Mouse (Mus musculus) forebrain, embryonic 13.5 days (tissue): ENCODE data around the gene Casr. TPM values are rescaled to one million over a fixed set of nuclear protein-coding genes. Genes with fewer than 3 reads are reported as not detected.

Source experiments
- ATAC-seq: fragments of 200-750 bp; cut with Nextera tagmentation; 2 replicates; pipeline ENCODE4 v1.8.0; 2017
- H3K27ac ChIP-seq: fragments of 300-500 bp; sonication (generic); 2 replicates; pipeline ENCODE4 v1.5.1; 2015; ENCODE audit warnings: inconsistent platforms, mild to moderate bottlenecking, moderate library complexity
- H3K27me3 ChIP-seq: fragments of 300-500 bp; sonication (generic); 2 replicates; pipeline ENCODE4 v1.6.1; 2015; ENCODE audit warnings: mild to moderate bottlenecking, inconsistent platforms
- H3K36me3 ChIP-seq: fragments of 300-500 bp; sonication (generic); 2 replicates; pipeline ENCODE4 v1.6.1; 2015; ENCODE audit warnings: mild to moderate bottlenecking, inconsistent platforms; ENCODE audit not compliant: poor library complexity, severe bottlenecking
- H3K4me1 ChIP-seq: fragments of 300-500 bp; sonication (generic); 2 replicates; pipeline ENCODE4 v1.6.1; 2015; ENCODE audit warnings: inconsistent platforms
- H3K4me2 ChIP-seq: fragments of 300-500 bp; sonication (generic); 2 replicates; pipeline ENCODE4 v1.6.1; 2015; ENCODE audit warnings: inconsistent platforms, mild to moderate bottlenecking, moderate library complexity
- H3K4me3 ChIP-seq: fragments of 300-500 bp; sonication (generic); 2 replicates; pipeline ENCODE4 v1.5.1; 2015; ENCODE audit warnings: mild to moderate bottlenecking, inconsistent platforms
- H3K9ac ChIP-seq: fragments of 300-500 bp; sonication (generic); 2 replicates; pipeline ENCODE4 v1.6.1; 2015; ENCODE audit warnings: mild to moderate bottlenecking, inconsistent platforms
- H3K9me3 ChIP-seq: fragments of 300-500 bp; sonication (generic); replicated peaks from 2 replicates; pipeline ENCODE4 v1.6.1; 2016; ENCODE audit warnings: inconsistent platforms
- WGBS: fragments of 180-500 bp; shearing (Covaris S2); methylation state at CpG from one replicate; pipeline ENCODE4 v1.1.7; 2015; 5-methylcytosine and 5-hydroxymethylcytosine counted together
- polyA plus RNA-seq: library from polyadenylated mRNA; unstranded; fragments of >200 nt; fragmentation: Nextera tagmentation; extraction: Ambion mirVana; gene quantifications from 2 replicates; pipeline ENCODE4 v1.2.1, GENCODE M21; 2015

The Casr gene
- not detected in 2 replicates for polyA plus RNA-seq

DNA sequence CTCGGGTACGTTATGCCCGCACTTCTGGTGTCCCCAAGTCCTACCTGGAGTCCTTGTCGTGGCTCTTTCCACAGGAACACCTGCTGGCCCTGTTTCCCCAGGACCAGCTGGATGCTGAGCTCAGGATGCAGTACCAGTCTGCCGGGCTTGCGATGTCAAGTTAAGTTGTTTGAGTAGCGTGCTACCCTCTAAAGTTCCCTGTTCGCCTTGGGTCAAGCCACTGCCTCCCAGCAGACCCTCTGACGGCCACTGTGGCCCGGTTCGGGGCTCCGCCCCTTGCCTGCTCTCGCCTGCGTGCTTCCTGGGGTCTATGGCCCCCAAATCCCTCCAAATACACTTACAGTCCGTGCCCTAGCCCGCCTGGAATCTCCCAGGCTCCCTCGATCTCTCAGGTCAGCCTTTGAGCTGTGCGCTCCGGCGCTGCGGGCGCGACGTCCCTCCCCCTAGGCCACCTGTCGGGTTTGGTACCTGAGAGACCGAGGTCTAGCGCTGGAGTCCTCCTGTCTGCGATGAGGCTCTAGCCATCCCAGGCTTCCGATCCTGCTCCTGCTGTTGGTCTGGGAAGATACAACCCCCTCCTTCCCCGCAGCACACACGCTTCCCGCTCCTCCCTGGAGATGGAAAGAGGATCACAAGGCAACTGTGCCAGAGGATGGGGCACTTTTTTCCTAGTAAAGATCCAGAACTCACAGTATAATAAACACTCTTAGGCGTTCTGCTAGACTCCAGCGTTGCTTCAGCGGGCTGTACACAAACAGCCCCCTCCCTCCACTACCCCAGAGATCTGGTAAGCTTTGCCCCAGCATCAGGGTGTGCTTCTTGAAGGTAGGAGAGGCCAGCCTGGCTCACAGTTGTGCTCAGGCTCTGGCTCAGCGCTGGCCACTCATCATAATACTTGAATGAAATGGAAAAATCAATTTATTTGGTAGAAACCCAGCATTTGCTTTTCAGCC is at the start of gene Casr:
Gene Casr (minus strand): TSS at position 756 of the 953 bp plus-strand sequence.
- 2% methylated on average over 36 of the region's 36 CpGs for WGBS
- peaks cover 14% of the 10 kb centered on the region for H3K27me3 ChIP-seq
- H3K9ac ChIP-seq = peak within 1 kb of the TSS; percentile 35
- no peak within 1 kb of the TSS for H3K27ac ChIP-seq
- no peaks in the 10 kb centered on the region for H3K36me3 ChIP-seq
- H3K4me3 ChIP-seq = peak within 1 kb of the TSS; percentile 43
- peak within 1 kb of the TSS; percentile 87 for H3K4me2 ChIP-seq
- ATAC-seq = peak; percentile 51; the same call in 1 of the 2 replicates
- peaks cover 11% of the 10 kb centered on the region for H3K4me1 ChIP-seq
- H3K9me3 ChIP-seq = no peaks in the 10 kb centered on the region

DNA sequence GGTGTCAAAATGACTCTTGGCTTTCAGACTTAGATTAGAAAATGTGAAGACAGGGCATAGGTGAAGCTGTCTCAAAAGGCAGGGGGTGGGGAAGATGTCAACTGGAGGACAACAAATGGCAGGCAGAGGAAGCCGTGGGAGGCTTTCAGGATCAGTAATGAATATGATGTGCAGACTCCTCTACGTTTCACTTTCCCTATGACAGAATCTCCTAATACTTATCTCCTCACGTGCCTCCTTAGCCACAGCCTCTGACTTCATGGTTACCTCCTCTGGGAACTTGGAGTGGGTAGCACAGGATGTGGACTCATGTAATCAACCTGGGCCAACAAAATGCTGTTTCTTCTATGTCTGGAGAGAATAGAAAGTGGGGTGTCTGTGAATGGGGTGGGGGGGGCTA is 40.7 kb upstream of the Casr start:
- no peak overlapping the region for H3K4me2 ChIP-seq
- WGBS = 91% methylated on average over 3 of the region's 3 CpGs
- H3K4me1 ChIP-seq = no peaks in the 10 kb centered on the region
- no peaks in the 10 kb centered on the region for H3K9me3 ChIP-seq
- H3K4me3 ChIP-seq = no peak overlapping the region
- ATAC-seq = no peak
- H3K36me3 ChIP-seq = no peaks in the 10 kb centered on the region
- no peaks in the 10 kb centered on the region for H3K27me3 ChIP-seq
- H3K27ac ChIP-seq = no peak overlapping the region
- no peak overlapping the region for H3K9ac ChIP-seq

DNA sequence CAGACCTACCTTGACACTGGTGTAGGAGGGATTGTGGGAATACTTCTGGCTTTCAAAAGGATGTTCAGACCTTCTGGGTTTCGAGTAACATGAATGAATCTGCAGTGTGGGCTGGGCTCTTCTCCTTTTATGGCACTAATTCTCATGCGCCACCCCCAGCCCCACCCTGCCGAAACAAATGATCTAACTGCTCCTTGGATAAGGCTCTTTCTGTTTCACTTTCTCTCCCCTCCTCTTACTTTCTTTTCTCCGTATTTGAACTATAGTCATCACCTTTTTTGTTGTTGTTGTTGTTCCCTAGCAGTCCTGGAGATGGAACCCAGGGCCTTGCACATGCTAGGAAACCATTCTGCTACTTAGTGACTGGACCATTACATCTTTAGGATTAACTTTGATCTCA is 36.3 kb upstream of the Casr start:
- Histone ChIP-seq H3K27ac (no peak overlapping the region), H3K4me1 (no peaks in the 10 kb centered on the region)

DNA sequence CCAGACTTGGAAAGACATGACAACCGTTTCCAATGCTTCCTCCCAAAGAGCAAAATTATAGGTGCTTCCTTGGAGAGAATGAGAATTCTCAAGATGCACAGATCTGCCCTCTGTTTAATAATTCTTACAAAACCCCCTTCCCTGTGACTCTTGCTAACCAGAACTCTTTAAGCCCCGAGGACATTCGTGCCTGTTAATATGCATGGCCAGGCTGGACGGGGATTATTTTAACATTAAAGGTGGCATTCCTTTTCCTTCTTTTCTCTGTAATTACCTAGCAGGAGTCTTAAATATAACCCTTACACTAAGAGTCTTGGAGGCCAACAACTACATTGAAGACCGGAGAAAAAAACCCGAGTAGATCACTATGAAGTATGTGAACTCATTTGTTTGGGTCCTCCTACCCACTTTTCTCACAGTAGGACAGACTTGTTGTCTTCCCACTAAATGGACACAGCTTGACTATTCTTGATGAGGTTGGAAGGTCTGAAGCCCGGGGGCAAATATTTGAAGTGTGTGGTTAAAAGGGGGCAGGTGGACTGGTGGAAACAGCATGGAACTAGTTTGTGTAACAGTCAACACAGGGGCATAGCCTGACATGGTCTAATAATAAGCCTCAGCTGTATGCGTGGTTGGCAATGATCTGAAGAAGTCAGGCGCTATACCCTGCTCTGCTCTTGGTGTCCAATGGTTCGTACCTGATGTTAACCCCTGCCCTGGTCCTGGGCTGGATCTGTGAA is 34.9 kb upstream of the Casr start:
- H3K27ac ChIP-seq = no peak overlapping the region
- H3K36me3 ChIP-seq = no peaks in the 10 kb centered on the region
- no peak overlapping the region for H3K9ac ChIP-seq
- WGBS = 91% methylated on average over 10 of the region's 10 CpGs
- H3K4me3 ChIP-seq = no peak overlapping the region
- H3K4me2 ChIP-seq = no peak overlapping the region
- ATAC-seq = no peak
- no peaks in the 10 kb centered on the region for H3K4me1 ChIP-seq
- no peaks in the 10 kb centered on the region for H3K9me3 ChIP-seq
- no peaks in the 10 kb centered on the region for H3K27me3 ChIP-seq

More for the DNA sequence above, 36.3 kb upstream of the Casr start:
- H3K4me2 ChIP-seq = no peak overlapping the region
- H3K9ac ChIP-seq = no peak overlapping the region
- no peak overlapping the region for H3K4me3 ChIP-seq
- H3K36me3 ChIP-seq = no peaks in the 10 kb centered on the region
- H3K9me3 ChIP-seq = no peaks in the 10 kb centered on the region
- H3K27me3 ChIP-seq = no peaks in the 10 kb centered on the region
- ATAC-seq = no peak
- 89% methylated on average over 4 of the region's 4 CpGs for WGBS

DNA sequence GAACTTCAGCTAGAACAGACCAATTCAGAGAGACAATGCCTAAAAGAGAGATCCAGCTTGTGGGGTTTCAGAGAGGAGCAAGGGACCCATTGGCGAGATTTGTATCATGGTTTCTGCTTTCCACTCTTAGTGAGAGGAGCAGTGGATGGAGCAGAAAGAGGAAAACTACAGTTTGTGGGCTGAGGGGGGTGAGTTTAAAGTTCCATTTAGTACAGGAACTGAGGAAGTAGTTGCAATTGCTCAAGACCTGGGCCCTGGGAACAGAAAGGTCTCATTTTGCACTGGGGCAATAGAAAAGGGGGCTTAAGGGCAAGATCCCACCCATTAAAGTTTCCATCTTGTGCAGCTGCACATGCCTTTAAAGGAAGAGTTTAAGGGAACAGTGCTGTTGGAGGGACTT is 28.0 kb upstream of the Casr start:
- Histone ChIP-seq H3K4me1 (no peaks in the 10 kb centered on the region), H3K36me3 (no peaks in the 10 kb centered on the region), H3K9me3 (no peaks in the 10 kb centered on the region), H3K27me3 (no peaks in the 10 kb centered on the region), H3K4me3 (no peak overlapping the region), H3K4me2 (no peak overlapping the region), H3K9ac (no peak overlapping the region), H3K27ac (no peak overlapping the region)
- 86% methylated on average over 1 of the region's 1 CpGs for WGBS
- no peak for ATAC-seq

DNA sequence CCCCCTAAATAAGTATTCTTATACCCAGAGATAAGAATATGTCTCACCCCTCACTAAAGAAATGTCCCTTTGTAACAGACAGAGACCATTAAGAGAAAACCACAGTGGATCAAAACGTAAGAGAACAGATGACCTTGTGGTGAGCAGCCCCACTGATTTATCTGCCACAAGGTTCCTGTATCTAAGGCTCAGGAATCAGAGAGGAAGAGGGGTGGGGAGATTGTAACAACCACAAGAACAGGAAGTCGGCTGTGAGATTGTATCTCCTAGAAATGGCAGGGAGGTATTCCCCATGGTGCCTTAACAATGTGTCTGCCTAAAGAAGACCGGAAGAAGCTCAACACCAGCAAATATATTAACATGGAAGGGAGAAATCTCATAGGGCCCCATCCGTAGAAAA is 26.0 kb upstream of the Casr start:
- no peaks in the 10 kb centered on the region for H3K36me3 ChIP-seq
- no peak for ATAC-seq
- no peaks in the 10 kb centered on the region for H3K27me3 ChIP-seq
- H3K9me3 ChIP-seq = no peaks in the 10 kb centered on the region
- H3K9ac ChIP-seq = no peak overlapping the region
- WGBS = 81% methylated on average over 4 of the region's 4 CpGs
- H3K4me1 ChIP-seq = no peaks in the 10 kb centered on the region
- H3K27ac ChIP-seq = no peak overlapping the region
- H3K4me3 ChIP-seq = no peak overlapping the region
- no peak overlapping the region for H3K4me2 ChIP-seq

DNA sequence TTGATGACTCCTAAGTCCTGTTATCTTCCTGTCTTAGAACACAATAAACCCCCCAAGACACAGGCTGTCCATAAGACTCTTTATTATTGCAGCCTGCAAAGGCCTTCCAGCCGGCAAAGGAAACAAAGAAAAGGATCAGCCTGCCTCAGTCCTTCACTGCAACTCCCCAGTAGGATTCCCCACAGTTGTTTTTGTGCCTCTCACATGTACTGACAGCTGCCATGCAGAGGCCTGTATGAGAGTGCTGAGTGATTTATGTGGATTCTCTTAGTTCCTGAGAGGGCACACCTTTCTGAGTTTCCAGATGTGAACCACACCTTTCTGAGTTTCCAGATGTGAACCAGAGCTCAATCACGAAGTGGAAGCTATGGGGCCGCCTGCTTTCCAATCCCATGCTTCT is 20.1 kb upstream of the Casr start:
- ATAC-seq = no peak

DNA sequence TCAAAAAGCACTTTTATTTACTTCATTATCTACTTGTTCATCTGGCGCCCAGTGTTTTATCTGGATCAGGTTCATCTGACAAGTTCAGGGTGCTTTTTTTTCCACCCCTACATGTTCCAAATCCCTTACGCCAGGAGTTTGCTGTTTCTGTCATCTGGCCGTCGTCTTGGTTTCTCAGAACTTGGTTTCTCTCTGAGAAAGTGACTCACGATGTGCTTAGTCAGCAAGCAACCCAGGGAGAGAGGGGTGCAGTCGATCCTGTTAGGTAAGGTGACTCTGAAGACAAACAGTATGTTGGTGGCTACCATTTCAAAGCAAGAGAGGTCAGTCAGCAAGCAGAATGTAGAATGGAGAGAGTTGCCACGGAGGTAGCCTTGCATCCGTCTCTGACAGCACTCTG is 10.0 kb upstream of the Casr start:
- Histone ChIP-seq H3K4me2 (no peak overlapping the region), H3K36me3 (no peaks in the 10 kb centered on the region)

More for the DNA sequence above, 20.1 kb upstream of the Casr start:
- Histone ChIP-seq H3K9me3 (no peaks in the 10 kb centered on the region), H3K4me3 (no peak overlapping the region), H3K4me2 (no peak overlapping the region), H3K9ac (no peak overlapping the region), H3K36me3 (no peaks in the 10 kb centered on the region), H3K4me1 (no peaks in the 10 kb centered on the region), H3K27ac (no peak overlapping the region), H3K27me3 (no peaks in the 10 kb centered on the region)
- 39% methylated on average over 3 of the region's 3 CpGs for WGBS

DNA sequence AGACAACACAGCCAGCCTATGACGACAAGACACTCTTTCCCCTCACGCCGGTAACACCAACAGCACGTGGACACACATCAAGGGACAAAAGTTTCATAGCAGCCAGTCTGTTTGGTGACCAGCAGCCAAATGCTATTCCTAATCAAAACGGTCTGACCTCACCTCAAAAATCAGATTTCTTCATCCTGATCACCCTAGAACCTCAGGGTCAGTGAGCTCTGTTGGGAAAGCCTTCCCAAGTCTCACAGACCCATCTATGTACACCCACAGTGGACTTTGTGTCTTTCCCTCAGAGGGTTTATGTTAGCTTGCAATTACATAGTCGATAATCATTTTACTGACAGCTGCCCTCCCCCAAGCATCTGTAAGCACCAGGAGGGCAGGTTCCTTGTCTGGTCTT is 2.4 kb downstream of the Casr start:
- WGBS = 94% methylated on average over 6 of the region's 6 CpGs
- H3K27ac ChIP-seq = no peak overlapping the region
- no peak overlapping the region for H3K4me3 ChIP-seq
- no peaks in the 10 kb centered on the region for H3K9me3 ChIP-seq
- ATAC-seq = no peak
- no peak overlapping the region for H3K9ac ChIP-seq
- H3K4me2 ChIP-seq = no peak overlapping the region
- H3K4me1 ChIP-seq = peaks cover 11% of the 10 kb centered on the region
- peaks cover 14% of the 10 kb centered on the region for H3K27me3 ChIP-seq
- H3K36me3 ChIP-seq = no peaks in the 10 kb centered on the region

More for the DNA sequence above, 10.0 kb upstream of the Casr start:
- Histone ChIP-seq H3K9ac (no peak overlapping the region), H3K27ac (no peak overlapping the region), H3K27me3 (no peaks in the 10 kb centered on the region), H3K9me3 (no peaks in the 10 kb centered on the region), H3K4me1 (no peaks in the 10 kb centered on the region), H3K4me3 (no peak overlapping the region)
- no peak for ATAC-seq
- 84% methylated on average over 8 of the region's 8 CpGs for WGBS

DNA sequence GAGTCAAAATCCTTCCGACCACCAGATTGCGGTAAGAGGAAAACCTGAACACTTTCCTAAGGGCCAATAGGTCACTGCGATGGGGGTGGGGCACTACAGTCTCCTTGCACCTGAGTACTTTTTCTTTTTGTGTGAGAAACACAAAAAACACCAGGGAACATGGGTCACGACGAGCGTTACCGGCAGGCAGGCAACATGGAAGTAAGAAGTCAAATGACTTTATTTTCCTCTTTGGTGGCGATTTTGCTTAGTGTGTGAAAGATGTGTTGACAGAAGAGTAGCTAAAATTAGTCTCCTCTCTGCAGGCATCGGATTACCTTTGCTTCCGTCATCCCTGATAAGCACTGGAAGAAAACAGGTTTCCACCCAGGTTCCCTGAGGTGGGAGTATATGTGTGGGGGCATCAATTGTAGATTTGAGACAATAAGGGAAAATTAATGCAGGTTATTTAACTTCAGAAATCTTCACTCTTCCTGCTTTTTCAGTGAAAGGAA is 6.2 kb downstream of the Casr start:
- 83% methylated on average over 10 of the region's 10 CpGs for WGBS
- peaks cover 6% of the 10 kb centered on the region; the same call in 1 of the 2 replicates for H3K9me3 ChIP-seq
- no peaks in the 10 kb centered on the region for H3K4me1 ChIP-seq
- no peak overlapping the region for H3K4me3 ChIP-seq
- no peak for ATAC-seq
- no peaks in the 10 kb centered on the region for H3K36me3 ChIP-seq
- no peak overlapping the region for H3K9ac ChIP-seq
- H3K27ac ChIP-seq = no peak overlapping the region
- peaks cover 2% of the 10 kb centered on the region; the same call in 1 of the 2 replicates for H3K27me3 ChIP-seq
- no peak overlapping the region for H3K4me2 ChIP-seq

DNA sequence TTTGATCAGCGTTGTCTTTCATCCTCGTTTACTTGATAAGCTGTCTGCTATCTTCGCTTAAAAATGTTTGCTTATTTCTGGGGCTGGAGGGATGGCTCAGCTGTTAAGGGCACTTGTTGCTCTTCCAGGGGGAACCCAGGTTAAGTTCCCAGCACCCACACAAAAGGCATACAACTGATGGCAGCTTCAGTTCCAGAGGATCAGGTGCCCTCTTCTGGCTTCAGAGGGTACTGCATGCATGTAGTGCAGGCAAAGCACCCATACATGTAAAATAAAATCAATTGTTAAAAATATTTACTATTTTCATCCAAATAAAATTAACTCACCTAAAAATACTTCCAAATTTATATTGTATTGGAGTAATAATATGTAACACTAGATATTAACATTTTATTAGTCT is 8.3 kb downstream of the Casr start:
- H3K27me3 ChIP-seq = no peaks in the 10 kb centered on the region
- no peak overlapping the region for H3K9ac ChIP-seq
- peaks cover 6% of the 10 kb centered on the region; the same call in 1 of the 2 replicates for H3K9me3 ChIP-seq
- H3K36me3 ChIP-seq = no peaks in the 10 kb centered on the region
- H3K4me3 ChIP-seq = no peak overlapping the region
- H3K4me2 ChIP-seq = no peak overlapping the region
- WGBS = 93% methylated on average over 3 of the region's 3 CpGs
- ATAC-seq = no peak
- no peaks in the 10 kb centered on the region for H3K4me1 ChIP-seq
- no peak overlapping the region for H3K27ac ChIP-seq

DNA sequence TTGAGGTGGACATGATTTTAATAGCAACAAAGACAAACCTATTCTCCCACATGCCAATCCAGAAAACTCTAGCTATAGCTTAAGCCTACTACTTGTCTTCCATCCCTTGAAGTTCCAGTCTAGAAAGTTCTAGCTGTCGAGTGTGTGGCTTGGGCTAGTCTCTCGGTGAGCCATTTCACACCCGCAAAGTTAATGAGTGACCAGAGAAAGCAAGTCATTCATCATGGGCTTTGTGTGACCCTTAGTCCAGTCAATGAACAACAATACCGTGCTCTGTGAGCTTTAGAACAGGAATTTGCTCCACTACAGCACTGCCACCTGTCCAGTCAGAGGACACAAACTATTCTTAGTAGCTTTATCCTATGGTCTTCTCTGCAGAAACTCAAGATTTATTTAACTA is 16.6 kb downstream of the Casr start:
- H3K4me2 ChIP-seq = no peak overlapping the region
- no peaks in the 10 kb centered on the region for H3K36me3 ChIP-seq
- ATAC-seq = no peak
- no peaks in the 10 kb centered on the region for H3K4me1 ChIP-seq
- H3K9ac ChIP-seq = no peak overlapping the region
- no peak overlapping the region for H3K4me3 ChIP-seq
- H3K27ac ChIP-seq = no peak overlapping the region
- no peaks in the 10 kb centered on the region for H3K27me3 ChIP-seq
- H3K9me3 ChIP-seq = no peaks in the 10 kb centered on the region
- 61% methylated on average over 4 of the region's 4 CpGs for WGBS
